Mouse (Mus musculus): ENCODE measurements around the gene Krt82.
"Not testable (repeated sequence)": the region's sequence is repeated elsewhere in the genome, so short reads cannot be mapped to it uniquely, and the experiment has no call there.

Gene Krt82

DNA sequence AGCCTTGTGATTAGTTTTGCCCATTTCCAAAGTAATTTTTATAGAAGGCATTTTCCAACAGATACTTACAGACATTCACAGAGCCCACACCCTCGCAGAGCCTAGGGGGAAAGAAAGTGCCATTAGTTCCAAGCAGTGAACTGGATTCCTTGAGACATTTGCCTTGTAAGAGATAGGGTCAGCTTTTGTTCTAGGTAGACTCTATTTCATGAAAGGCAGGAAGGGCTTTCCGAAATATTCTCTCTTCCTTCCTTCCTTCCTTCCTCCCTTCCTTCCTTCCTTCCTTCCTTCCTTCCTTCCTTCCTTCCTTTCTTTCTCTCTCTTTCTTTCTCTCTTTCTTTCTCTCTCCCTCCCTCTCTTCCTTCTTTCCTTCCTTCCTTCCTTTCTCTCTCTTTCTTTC lies 33.3 kb downstream of the Krt82 start, which contains the start of gene Gm49425:
TSS of gene Gm49425 (minus strand) at position 101 of the 400 bp plus-strand sequence.
- DNase-seq (ENCODE audit: low spot score in 2 of 2) = not testable (repeated sequence)

DNA sequence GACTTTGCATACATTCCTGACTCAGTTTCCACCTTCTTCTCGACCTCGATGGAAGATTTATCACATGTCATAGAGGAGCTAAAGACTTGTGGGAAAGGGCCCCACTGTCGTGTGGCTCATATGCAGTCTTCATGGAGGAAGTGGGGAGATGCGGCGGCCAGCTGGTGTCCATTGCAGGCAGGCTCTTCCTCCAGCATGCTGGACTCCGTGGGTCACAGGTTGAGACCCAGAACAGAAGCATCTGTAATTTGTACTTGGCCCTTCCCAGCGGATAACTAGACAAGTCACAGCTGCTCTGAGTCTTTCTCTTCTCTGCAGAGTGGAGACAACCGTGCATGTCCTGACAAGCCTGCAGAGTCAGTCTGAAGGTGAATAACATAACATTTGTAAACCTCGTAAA lies 42.2 kb downstream of the Krt82 start:
- no peak for DNase-seq (ENCODE audit: low spot score in 2 of 2)

DNA sequence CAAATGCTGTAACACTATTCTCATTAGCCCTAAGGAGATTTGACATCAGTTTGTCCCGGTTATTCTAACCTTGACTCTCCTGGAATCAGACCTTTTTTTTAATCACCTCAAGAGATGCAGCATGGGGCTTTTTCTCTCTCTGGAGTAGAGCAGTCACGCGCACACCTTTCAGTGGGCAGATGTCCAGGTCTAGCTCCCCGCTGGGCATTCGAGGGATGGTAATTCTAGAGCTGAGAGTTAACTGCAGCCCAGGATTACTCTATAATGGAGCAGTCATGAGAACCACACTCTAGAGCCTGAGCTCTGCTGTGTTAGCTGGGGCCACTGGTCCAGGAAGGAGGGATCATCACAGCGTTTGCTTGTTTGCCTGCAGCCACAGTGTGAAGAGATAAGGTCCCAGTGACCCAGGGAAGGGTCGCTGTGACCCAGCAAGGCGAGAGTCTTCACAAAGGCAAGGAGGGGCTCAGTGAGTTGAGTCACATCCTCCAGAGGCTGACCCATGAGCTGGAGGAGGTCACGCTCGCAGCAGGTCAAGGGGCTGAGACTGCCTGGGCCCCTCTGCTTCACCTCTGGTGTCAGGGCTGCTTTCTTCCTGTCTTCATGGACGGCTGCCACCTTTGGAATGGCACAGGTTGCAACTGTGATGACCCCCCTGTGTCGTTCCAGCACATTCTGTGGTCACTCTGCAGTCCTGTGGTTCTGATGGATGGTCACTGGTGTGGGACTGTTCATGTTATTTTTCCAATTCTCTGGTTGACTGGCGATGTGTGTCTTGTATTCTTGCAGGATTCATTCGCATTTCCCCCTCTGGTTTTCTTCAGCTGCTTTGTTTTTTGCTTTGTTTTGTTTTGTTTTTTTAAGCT lies 43.3 kb downstream of the Krt82 start:
- DNase-seq (ENCODE audit: low spot score in 2 of 2) = no peak

DNA sequence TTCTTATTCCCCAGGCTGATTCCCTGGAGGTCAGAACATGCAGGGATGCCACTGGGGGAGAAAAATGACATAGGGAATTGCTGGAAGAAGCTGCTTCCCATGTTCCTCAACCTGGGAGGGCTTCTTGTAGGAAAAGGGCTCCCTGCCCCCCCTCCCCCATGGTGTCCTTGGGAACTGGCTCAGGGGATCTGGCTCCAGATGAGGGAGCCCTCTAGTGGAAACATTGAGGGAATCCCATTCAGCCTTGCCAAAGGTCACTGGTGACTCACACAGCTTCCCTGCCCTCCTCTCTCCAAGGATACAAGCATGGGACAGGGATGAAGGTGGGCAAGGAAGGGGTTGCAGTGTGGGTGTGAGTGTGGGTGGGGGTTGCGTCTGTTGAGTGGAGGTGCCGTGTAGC lies 53.3 kb downstream of the Krt82 start:
- peak; percentile 38 to 41 for DNase-seq (ENCODE audit: low spot score in 2 of 2)

DNA sequence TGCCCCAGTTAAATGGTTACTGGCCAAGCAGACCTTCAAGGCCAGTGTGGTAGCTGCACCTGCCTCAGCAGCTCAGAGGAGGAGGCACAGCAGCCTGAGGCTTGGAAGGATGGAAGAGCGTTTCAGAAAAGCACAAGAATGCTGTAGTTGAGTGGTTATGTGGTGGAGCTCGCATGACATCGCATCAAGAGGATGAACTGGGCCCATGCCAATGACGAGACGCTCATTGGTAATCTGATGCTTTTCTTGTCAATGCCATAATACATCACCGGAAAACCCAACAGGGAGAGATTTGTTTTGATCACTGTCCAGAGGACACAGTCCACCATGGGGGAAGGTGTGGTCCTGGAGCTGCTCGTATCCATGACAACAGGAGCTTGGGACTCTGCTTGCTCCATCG lies 55.2 kb downstream of the Krt82 start:
- no peak for DNase-seq (ENCODE audit: low spot score in 2 of 2)

DNA sequence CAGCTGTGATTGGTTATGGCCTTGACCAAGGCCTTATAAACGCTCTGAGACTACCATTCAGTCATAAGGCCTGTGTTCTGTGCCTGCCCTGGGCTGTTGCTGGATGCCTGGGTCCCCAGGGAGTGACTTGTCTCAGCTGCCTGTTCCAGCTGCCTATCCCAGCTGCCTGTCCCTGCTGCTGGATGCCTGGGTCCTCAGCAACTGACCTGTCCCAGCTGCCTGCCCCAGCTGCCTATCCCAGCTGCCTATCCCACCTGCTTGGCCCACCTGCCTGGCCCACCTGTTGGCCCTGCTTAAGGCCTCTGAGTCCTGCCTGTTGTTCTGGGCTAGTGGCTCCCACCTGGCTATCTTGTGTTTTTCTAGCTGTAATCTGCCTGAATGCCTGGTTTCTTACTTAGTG lies 56.3 kb downstream of the Krt82 start:
- DNase-seq (ENCODE audit: low spot score in 2 of 2) = no peak

DNA sequence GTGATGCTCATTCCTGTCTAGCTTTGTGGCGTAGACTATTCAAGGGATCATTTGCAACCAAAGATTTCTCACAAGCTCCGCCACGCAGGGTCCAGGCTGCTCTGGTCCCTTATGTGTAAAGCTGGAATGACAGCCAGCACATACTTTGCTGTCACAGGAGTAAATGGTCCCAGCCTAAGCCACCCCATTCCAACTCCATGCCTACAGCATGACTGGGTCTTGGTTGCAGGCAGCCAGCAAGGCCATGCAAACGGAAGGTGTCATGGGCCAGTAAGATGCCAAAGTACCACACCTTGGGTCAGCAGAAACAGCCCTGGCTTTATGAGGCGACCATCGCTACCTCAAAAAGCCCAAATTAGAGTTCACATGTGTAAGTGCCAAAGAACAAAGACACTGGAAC lies 56.8 kb downstream of the Krt82 start:
- no peak for DNase-seq (ENCODE audit: low spot score in 2 of 2)

DNA sequence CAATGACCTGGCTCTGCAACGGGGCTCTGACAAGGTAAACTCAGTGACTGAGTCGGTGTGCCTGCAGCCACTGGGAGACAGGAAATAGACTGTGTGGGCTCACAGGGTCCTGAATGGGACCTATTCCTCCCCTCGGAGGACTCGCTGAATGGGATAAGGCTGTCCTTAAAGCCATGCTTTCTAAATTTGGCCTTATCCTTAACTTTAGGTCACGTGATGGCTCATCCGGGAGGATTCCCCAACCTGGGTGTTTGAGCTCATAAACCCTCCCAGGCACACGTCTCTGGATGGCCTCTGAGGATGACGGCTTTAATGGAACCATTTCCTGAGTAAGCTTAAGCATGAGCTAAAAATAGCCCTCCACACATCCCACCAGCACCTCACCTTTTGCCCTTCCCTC lies 57.7 kb downstream of the Krt82 start:
- DNase-seq (ENCODE audit: low spot score in 2 of 2) = no peak

DNA sequence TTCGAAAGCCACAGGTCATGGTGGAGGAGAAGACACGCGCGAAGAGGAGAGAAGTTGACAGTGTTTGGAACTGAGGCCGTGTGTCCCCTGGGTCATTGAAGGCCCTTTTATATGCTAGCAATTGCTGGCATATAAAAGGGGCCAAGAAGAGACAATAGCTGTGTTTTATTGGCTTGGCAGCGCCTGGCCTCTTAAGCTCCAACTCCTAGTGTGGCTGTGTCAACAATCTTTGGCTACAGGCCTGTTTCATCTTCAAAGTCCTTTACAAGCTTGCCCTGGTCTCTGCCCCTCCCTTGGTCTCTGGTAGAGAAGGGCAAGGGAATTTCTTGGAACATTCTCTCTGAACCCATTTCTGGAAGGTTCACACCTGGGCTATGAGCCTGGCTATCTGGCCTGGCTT lies 59.0 kb downstream of the Krt82 start, which contains the start of gene Krt83:
TSS of gene Krt83 (minus strand) at position 82 of the 400 bp plus-strand sequence.
- DNase-seq (ENCODE audit: low spot score in 2 of 2) = no peak
